Mouse (Mus musculus) brain, embryonic 14.5 days (tissue): ENCODE data around the gene Gm28372.
"Not testable (repeated sequence)": the region's sequence is repeated elsewhere in the genome, so short reads cannot be mapped to it uniquely, and the experiment has no call there.

Source experiments
- CTCF ChIP-seq: fragments of 200-500 bp; IDR thresholded peaks from 2 replicates; pipeline ENCODE4 v1.5.1; 2012; ENCODE audit warnings: inconsistent platforms, mild to moderate bottlenecking, moderate library complexity, borderline replicate concordance; ENCODE audit not compliant: insufficient read depth, insufficient read length; ENCODE audit errors: extremely low read depth
- POLR2A ChIP-seq: fragments of 200-500 bp; IDR thresholded peaks from 2 replicates; pipeline ENCODE4 v1.6.1; 2012; ENCODE audit warnings: mild to moderate bottlenecking, inconsistent platforms, borderline replicate concordance; ENCODE audit not compliant: poor library complexity, insufficient read depth, insufficient read length, severe bottlenecking; ENCODE audit errors: extremely low read depth

GRCm38 (mm10) chr2:130373026-130373425, 32.0 kb upstream of the Gm28372 start:
- not testable (repeated sequence) for TF ChIP-seq CTCF, POLR2A
